Mouse (Mus musculus): ENCODE results near the gene Zfp839.

Gene Zfp839

GRCm38 (mm10) chr12:110850010-110850928, at the start of gene Zfp839:
Gene Zfp839, plus strand, starts transcription at chr12:110850253.
- DNase-seq (ENCODE audit: low spot score): peak; percentile 74

- no peak for DNase-seq (ENCODE audit: low spot score)
Measured at GRCm38 (mm10) chr12:110801876-110802464, 48.1 kb upstream of the Zfp839 start.

DNA sequence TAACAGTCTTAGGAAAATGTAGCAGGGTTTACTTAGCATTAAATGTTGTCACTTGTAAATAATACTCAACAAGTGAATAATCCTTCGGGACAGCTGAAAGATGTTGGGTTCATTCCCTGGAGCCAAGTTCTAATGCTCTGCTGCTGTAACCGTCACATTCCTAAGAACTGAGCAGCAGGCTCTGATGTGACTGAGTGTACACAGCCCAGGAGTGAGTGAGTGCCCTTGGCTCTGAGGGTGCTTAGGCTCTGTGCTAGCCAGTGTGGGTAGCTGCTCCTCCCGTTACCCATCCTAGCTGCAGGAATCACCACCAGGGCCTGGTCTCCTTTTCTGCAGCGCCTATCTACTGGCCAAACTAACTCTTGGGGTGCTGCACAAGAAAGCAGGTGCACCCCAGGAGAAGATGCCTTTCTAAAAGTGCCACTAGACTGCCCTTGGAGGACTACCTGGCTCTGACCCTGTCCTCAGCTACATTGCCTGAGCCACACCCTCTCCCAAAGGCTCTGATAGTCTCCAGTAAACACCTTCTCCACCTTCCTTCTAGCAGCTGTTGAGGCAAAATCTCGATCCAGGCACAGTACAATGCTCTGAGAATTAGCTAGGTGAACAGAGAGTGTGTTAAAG, 47.3 kb upstream of the Zfp839 start:
- DNase-seq (ENCODE audit: low spot score): no peak

GRCm38 (mm10) chr12:110804261-110804660, 45.8 kb upstream of the Zfp839 start:
- no peak for DNase-seq (ENCODE audit: low spot score)

DNA sequence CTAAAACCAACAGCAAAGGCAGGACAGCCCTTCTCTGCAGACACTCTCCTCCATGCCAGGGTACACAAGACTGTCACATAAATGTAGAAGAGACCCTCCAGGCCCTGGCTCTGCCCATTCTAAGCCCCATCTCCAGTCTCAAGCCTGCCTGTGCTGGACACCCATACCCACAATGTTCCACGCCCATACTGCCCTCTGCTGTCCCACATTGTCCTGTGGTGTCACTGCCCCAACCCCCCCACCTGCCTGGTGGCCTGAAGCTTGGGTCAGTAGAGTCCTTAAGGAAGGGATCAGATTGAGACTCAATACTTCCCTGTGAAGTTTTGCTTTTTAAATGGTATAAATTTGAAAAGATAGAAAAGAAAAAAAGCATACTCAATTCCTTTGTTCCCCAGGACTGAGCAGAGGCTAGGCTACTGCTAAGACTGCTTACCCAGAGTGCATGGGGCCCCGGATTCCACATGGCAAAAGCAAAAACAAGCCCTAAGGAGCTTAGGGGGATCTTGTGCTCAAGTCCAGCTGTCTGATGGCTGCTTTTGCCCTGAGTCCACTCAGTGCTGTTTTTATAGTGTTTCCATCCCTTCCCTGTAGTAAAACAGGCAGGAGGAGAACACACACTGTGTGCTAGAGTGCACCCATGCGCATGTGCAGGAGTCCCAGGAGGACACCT, 43.6 kb upstream of the Zfp839 start:
- no peak for DNase-seq (ENCODE audit: low spot score)

DNA sequence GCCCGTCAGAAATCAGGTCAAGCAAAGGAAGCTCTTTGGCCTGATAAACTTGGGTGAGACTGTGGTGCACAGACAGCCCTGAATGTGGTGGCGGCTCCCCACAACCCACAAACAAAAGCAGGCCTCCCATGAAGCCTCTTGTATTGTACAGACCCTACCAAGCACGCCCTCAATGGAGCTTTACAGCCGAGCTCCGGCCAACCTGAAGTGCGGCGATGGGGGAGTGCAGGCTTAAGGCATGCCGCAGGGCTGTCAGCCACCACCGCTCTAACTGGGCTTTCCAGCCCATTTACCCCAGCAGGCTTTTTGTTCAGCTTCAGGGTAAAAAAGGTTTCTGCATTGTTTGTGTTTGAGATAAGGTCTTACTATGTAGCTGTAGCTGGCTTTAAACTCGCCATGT, 41.6 kb upstream of the Zfp839 start:
- DNase-seq (ENCODE audit: low spot score): no peak

DNA sequence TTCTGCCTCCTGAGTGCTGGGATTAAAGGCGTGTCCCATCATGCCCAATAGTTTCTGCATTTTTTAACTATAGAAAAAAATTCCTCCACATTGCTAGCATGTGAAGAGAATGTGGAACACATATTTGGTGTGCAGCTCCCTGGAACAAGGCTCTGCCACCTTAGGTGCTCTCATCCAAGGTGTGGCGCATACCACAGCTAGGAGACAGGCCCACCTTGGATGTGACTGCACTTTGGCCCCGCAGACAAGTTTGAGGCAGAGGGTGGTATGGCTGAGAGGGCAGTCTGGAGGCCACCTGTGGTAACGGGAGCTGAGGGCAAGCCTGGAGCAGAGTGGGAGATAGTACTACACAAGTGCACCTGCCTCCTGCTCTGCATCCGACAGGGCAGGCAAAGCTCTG, 41.2 kb upstream of the Zfp839 start:
- no peak for DNase-seq (ENCODE audit: low spot score)

DNA sequence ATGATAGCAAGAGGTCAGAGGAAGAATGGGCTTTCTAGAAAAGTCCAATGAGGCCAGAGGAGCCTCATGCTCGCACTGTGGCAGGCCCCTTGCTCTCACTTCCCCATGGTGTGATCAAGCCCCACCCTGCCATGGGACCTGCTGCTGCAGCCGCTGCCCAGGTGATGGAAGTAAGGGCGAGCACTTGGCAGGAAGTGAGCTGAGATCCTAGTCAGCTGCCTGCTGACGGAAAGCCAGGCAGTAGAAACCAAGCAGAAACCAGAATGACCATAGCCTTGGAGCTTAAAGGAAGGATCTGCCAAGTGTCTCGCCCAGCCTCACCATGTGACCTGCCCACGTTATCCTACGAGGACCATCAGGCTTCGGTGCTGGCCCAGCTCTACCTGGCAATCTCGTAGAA, 36.9 kb upstream of the Zfp839 start:
- DNase-seq (ENCODE audit: low spot score): no peak

DNA sequence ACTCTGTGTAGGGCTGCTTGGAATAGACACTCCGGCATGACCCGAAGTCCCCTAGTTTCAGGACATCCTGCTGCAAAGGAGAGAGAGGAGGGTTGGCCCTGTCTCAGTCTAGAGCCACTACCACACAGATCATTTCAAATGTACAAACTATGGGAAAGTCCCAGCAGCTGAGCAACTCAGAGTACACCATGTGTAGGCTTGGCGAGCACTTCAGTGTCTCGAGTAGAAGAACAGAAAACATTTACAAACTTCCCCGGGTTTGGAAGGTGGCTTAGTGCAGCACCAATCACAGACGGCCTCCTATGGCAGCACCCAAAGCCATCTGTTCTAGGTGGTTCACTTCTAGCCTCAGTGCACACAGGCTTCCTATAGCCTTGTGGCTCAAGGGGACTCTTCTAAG, 36.4 kb upstream of the Zfp839 start:
- no peak for DNase-seq (ENCODE audit: low spot score)

DNA sequence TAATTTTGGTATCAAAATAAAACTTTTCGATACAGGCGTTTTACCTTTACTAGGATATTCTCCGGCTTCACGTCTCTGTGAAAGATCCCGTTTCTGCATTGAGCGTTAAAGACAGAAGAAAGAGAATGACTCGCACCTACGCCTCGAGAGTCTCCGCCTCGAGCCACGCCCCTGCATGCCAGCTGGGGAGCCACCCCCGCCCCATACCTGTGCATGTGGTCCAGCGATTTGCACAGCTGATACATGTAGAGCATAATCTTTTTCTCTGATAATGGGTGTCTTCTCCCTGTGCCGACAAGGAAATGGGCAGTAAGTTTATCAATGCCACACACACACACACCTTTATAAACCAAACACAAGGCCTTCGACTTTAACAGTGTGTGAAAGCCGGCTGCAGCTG, 35.1 kb upstream of the Zfp839 start:
- no peak for DNase-seq (ENCODE audit: low spot score)

DNA sequence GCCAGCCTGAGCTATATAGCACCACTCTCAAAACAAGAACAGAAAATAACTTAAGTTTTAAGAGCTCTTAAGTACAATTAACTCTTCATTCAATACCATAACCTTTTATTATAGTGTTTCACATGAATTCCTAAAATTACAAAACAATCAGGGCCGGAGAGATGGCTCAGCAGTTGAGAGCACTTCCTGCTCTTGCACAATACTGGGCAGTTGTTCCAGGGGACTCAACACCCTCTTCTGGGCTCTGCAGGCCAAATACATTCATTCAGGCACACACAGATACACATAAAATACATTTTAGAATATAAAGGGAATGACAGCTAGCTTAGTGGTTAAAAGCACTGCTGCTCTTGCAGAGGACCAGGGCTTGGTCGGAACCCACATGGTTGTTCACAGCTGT, 33.2 kb upstream of the Zfp839 start:
- DNase-seq (ENCODE audit: low spot score): no peak

DNA sequence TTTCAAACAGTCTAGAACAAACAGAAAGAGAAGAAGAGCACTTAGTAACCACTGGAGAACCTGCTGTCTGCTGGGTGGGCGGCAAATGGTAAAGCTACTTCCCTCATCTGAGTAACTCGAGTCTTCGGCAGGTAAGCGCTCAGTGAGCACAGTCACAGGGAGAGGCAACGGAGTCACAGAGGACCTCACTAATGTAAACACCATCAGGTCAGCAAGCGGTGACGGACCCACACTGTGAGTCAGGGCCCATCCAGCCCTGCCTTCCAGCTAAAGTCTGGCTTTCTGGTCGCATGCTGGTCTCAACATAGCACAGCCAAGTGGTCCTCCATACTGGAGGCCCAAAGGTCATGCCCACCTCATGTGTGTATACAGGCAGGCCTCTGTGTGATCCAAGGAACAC, 30.7 kb upstream of the Zfp839 start:
- DNase-seq (ENCODE audit: low spot score): no peak

- no peak for DNase-seq (ENCODE audit: low spot score)
Measured at GRCm38 (mm10) chr12:110821787-110822186, 28.3 kb upstream of the Zfp839 start.

DNA sequence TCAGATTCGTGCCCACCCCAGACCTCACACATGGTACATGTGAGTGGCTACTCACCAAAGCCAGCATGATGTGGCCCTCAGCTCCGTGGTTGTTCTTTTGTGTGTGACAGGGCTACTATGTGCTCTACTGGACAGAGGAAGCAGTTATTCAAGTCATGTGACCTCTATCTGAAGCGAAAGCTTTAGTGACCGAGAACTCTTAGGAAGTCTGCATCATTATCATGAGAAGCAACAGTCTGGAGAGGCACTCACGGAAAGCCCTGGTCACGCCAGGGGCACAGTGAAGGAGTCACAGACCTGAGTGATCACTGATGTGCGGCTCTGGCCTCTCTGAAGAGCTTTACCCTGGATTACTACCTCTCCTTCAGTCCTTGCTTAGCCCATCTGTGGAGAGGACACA, 27.7 kb upstream of the Zfp839 start:
- DNase-seq (ENCODE audit: low spot score): no peak

- no peak for DNase-seq (ENCODE audit: low spot score)
Measured at GRCm38 (mm10) chr12:110828908-110829307, 21.1 kb upstream of the Zfp839 start.

GRCm38 (mm10) chr12:110830293-110831024, 19.6 kb upstream of the Zfp839 start:
- DNase-seq (ENCODE audit: low spot score): no peak

DNA sequence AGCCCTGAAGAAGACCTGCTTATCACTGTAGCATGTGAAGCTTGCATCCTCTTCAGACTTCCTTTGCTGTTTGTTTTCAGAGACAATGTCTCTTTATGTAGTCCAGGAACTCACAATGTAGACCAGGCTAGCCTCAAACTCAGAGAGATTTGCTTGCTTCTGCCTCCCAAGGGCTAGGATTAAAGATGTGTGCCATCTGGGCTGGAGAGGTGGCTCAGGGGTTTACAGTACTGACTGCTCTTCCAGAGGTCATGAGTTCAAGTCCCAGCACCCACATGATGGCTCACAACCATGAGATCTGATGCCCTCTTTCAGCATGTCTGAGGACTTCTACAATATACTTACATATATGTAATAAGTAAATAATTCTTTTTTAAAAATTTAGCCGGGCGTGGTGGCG, 14.9 kb upstream of the Zfp839 start:
- DNase-seq (ENCODE audit: low spot score): no peak

DNA sequence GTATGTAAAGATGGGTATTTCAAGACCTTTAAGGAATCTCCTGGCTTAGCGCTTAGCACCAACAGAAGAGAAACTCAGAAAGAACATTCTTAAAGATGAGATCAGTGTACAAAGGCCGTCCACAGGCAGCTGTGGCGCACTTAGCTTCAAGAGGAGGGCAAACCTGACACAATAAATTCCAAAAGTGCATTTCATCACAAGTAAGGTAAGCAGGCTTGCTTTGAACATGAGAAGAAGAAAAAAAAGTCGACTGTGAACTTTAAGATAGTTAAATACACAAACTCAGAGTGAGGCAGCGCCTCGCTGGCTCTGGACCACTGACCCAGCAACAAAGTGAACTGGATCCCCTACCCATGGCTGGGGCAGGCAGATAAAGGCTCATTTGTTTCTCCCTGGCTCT, 13.3 kb upstream of the Zfp839 start:
- DNase-seq (ENCODE audit: low spot score): no peak

GRCm38 (mm10) chr12:110837192-110837841, 12.7 kb upstream of the Zfp839 start:
- DNase-seq (ENCODE audit: low spot score): no peak

GRCm38 (mm10) chr12:110837850-110838249, 12.2 kb upstream of the Zfp839 start:
- DNase-seq (ENCODE audit: low spot score): no peak

All from ovary, postnatal 10 days (tissue).